Mouse (Mus musculus) heart, postnatal 4 days (tissue): ENCODE measurements around the gene Col28a1. TPM values are rescaled to one million over a fixed set of nuclear protein-coding genes. Genes with fewer than 3 reads are reported as not detected.

Experiments
- DNase-seq: peaks from one replicate; pipeline ENCODE4 v3.0.0; 2021
- total RNA-seq, 2 experiments: library from RNA; stranded (reverse); gene quantifications; 2 replicates each; pipeline ENCODE4 v1.2.3; 2021

Gene Col28a1
- total RNA-seq = under 1 TPM; 0.59 to 0.76 TPM

DNA sequence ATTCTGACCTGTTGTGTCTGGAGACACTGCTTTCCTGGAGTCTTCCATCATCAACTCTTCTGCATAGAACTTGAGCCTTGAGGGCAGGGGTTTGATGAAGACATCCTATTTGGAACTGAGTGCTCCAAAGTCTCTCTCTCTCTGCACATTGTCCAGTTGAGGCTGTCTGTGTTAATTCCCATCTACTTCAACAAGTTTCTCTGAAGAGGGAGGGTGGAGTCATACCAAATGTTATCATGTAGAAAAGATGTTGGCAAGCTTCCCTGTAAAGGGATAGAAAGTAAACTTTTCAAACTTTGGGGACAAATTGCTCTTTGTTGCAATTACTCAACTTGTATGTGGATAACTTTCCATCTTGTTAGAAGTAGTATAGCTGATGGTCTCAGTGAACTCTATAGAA lies at the start of gene Col28a1:
Gene Col28a1 (minus strand): TSS at position 101 of the 400 bp plus-strand sequence.
- no peak for DNase-seq

DNA sequence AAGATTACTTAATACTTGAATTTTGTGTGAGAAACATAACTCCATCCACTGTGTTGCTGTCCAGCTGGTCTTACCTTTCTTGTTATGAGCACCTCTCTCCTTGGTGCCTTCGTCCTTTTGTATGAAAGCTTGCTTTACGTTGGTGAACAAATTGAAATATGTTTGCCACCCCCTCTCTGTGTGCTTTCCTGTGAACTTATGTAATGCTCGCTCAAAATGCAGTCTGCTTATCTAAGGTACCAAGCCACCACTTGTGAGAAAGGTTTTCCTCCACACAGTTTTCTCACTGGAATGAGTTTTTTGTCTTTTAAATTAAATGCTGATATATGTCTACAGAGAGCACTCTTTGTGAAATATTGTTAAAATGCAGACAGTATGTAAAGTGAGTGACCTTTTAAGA lies 36.2 kb upstream of the Col28a1 start:
- DNase-seq = no peak

DNA sequence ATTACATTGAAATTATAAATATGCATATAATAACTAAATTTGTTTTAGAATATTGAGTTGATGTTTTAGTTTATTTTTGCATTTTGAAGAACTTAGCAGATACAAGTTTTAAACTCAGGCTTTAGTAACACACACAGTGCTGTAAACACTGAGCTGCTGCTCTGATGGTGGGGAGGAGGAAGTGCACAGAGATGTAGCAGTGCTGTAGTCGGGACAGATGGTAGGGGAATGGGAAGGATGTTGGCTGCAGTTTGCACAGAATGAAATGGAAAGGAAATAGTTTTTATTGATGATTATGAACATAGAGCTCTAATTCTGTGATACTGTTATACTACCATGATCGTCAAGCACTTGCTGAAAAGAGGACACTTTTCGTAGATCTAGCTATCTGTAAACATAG lies 34.6 kb upstream of the Col28a1 start:
- no peak for DNase-seq

DNA sequence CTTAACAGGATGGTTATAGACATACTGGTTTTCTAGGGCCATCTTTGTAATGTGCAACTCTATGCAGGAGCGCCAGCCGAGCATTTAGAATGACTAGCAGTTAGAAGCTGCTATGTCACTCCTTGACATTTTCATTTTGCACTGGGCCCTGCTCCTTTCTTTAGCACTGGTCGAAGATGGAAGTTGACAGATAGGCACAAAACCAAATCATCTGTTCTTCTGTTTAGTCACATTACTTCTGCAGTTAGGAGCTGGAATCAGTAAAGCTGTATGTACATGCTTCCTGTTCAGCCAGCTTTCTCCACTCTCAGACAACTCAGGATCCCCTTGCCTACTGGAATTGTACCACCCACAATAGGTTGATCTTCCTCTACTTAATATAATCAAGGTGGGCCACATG lies 18.2 kb upstream of the Col28a1 start:
- DNase-seq = no peak

DNA sequence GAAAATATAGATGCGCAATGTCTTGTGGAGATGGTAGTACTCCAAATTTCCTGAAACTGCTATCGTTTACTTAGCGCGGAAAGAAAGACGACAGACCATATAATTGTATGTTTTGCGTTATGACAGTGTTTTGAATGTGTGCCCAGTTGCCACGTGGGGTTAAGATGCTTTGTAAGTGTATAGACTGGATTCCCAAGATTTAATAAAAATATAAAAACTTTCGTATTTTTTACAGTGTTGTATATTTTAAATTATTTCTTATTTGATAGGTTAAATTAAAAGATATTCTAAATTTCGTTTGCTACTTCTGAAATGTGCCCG lies 17.4 kb upstream of the Col28a1 start:
- peak; percentile 18 for DNase-seq

DNA sequence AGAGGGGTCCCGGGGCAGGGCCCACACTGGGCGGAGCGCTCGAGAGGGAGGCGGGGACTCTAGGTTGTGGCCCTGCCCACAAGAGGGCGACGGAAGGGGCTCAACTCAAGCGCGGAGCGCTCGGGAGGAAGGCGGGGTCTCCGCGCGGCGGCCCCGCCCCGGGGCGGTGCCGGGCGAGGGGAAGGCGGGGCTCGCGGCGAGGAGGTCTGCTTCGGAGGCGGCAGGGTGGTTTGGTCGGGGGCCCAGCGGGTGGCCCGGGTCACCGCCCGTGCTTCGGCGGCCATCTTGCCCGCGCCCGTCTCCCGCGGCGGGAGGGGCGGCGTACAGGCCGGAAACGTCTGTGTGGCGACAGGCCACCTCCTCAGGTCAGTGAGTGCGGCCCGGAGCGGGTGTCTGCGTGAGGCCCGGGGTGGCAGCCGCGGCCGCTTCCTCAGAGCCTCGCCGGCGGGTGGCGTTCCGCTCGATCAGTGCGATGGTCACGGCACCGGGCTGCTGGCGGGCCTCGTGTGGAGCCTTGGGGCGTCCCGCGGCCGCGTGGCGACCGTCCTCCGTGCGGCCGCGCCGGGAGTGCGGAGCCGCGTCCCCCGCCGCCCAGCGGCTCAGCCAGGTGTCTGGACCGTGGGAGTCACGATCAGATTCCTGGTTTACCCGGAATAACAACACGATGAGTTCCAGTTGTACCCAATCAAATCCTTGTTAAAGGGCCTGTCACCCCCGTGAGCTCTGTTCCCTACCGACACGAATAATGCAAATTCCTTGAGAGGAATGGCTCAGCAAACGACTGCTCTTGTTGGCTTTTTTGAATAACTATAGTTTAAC lies 16.8 kb upstream of the Col28a1 start, which contains the start of gene Mios:
Gene Mios (plus strand): TSS at position 176 of the 819 bp plus-strand sequence.
- DNase-seq = peak; percentile 92

DNA sequence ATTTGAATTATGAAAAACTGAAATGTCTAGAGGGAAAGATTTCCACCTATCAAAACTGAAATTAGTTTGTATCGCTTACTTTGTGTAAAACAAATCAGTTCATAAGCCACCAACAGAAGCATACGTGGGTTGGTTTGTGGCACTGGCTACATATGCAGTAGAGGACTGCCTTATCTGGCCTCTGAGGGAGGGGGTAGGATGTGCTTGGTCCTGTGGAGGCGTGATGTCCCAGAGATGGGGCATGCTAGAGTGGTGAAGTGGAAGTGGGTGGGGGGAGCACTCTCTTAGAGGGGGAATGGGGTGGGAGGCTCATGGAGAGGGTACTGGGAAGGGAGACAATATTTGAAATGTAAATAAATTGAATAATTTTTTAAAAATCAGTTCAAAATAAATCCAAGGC lies 2.5 kb downstream of the Col28a1 start:
- no peak for DNase-seq

DNA sequence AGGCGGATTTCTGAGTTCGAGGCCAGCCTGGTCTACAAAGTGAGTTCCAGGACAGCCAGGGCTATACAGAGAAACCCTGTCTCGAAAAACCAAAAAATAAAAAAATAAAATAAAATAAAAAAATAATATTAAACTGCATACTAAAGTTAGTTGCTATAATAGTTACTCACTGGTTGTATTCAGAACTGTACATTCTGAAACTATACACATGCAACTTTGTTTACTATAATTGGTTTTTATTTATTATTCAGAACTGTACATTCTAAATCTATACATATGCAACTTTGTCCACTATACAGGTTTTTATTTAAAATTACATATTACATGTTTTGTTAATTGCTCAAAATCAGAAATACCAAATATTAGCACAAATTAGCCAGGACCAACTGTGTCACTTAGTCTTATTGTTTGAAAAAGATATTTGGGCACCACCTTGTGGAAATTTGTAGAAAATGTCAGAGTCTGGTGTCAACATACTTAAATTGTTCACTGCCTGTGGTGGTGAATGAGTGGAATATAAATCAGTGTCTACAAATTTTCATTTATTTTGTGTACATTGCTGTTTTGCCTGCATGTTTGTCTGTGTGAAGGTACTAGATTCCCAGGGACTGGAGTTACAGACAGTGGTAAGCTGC lies 3.7 kb downstream of the Col28a1 start:
- no peak for DNase-seq

DNA sequence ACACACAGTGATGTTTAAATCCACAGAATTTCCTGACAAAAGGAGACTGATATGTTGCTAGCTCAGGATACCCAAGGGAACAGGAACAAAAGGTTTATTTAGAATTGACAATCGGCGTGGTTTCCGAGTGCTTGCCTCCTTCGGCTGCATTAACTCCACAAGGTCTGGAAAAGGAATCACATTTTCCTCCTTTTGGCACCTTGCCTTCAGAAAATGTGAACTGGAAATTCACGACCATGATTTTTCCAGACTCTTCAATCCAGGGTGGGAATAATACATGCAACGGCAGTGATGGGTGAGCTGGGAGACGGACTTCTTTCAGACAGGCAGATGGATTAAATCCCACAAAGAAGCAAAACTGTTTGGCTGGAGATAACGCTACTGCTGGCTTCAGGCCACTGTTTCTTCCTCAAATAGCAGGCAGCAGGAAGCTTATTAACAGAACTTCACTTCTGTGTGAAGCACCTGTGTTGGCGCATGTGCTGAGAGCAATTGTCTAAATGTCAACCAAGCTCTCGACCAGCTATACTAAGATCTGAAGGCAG lies 13.9 kb downstream of the Col28a1 start:
- peak; percentile 14 for DNase-seq

DNA sequence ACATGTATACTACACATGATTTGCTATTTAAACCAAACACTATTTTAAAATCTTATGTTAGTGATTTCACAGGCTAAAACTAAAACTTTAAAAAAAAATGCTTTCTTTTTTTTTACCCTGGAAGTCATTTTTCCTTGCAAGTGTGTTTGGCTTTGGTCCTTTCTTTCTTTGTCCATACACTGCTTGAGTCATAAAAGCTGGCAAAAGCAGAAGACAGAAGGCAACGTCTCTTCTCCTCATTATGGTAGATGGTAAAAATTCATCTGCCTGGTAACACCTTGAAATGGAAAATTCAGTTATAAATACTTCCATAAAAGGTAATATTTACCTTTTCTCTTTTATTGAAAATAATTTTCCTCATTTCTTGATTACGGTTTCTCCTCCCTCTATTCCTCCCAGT lies 16.3 kb downstream of the Col28a1 start:
- no peak for DNase-seq

DNA sequence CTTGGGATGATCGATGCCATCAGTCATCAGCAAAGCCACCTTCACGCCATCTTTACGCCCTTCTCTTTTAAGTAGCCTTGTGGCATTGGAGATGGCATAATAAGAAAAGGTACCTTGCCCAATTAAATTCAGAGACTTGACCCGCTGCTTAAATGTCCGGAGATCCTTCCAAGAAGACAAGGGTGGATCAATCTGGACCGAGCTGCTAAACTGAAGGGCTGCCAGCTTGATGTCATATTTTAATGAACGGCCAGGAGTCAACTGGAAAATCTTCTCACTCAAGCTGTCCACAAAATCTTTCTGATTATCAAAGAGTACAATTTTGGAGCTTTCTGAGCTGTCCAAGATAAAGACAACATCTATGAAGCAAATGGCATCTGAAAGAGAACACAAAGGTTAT lies 17.1 kb downstream of the Col28a1 start:
- DNase-seq = no peak

DNA sequence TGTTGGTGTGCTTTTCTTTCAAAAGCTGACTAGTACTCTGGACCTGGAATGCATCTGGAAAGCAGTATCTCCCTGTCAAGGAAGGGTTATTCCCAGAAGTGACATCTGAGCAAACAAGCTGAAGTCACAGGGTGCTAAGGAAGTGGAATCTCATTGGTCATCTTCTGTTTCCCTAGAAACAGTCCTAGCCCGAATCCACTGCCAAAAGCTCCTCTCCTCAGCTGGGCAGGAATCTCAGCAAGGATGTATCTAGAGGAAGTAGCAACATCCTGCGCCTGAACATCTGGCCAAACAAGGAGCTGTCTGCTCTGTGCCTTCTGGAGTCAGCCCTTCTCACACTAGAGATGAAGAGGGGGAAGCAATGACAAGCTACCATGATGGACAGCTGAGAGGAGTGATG lies 18.4 kb downstream of the Col28a1 start:
- DNase-seq = peak; percentile 23

DNA sequence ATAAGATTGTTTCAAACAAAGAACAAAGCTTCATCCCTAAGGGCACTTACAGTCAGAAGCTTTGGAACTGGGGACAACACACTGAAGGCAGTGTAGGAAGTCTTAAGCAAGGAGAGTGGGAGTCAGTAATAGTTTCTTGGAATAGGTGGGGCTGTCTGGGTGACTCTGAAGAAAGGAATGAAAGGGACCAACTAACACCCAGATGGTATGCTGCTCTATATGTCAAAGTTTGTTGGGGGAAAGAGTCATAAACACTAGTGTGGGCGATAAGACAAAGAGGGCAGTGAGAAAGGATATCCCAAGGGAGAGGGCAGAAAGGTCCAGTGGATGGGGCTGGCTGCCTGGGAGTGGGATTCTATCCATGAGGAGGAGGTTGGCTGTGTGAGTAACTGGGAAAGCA lies 20.3 kb downstream of the Col28a1 start:
- DNase-seq = no peak

DNA sequence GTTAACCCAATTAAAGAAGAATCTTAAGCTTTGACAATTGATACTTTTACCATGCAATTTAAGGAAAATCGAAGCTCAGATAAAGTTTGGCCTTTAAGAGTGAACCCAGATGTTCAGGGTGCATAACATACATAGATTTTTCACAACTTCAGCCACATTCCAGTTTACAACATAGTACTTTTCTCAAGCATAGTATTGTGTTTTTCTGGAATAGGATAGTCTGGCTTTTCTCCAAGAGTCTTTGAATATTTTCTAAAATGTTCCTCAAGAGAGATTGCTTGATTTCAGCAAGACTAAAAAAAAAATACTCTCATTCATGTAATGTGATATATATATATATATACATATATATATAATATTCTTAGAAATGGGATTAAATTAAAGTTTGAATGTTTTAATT lies 27.7 kb downstream of the Col28a1 start:
- DNase-seq = no peak

DNA sequence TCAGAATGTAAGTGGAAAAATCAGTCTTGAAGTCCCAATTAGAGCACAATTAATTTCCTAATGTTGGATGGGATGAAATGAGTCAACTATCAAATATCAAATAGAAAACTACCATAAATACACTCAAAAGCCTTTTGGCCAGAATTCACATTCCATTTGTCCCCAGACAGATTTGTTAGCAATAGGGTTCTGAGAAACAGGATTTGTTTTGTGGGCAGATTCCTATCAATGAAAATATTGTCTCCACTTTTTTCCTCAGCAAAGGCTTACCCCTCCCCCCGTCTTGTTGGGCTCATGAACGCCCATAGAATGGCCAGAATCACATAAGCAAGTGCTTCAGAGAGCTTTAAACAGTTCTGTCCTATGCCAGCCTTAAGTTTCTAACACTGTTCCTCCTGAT lies 32.4 kb downstream of the Col28a1 start:
- no peak for DNase-seq

DNA sequence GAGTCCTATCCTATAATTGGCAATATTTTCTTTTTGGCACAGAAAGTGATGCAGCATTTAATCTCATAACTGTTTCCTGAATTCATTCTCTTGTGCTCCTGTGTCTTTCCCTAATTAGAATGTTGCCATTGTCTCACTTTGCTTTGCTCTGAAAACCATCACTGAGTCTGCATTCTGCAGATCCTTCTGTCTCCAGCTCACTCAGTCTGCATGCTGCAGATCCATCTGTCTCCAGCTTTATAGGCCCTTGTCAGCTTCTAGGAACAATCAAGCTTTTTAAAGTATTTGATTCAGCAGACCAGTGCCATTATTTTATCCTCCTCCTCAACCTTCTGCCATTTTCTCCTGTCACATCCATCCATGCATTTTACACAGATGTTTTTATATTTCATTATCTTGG lies 35.3 kb downstream of the Col28a1 start:
- DNase-seq = no peak

DNA sequence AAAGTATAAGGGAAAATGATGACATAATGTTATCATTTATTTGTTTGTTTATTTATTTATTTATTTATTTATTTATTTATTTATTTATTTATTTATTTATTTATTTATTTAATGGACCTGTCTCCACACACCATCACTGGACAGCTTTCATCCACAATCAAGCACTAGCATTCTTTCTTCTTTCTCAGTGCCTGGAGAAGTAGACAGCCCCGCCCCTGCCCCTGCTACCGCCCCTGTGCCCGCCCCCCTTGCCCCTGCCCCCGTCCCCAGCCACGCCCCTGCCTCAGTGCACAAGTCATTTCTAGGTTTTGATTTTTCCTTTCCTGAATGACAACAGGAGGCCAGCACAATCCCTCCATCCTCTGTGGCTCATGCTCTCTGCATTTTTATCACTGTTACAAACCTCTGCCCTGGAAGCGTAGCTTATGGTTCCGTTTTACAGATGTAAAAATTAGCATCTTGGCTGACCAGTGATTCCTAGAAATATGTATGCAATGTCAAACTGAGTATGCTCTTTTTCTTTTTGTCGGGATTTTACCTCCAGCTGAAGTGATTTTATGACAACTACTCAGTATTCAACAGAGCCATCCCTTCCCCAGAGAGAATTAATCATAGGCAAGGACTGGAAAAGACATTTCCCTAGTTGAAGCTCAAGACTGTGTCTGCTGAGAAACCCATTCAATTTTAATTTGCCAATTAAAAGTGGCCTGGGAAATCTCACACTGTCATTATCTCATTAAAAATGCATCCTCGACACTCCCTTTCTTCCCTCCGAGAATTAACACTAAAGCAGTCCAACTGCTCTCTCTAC lies 39.7 kb downstream of the Col28a1 start:
- no peak for DNase-seq

DNA sequence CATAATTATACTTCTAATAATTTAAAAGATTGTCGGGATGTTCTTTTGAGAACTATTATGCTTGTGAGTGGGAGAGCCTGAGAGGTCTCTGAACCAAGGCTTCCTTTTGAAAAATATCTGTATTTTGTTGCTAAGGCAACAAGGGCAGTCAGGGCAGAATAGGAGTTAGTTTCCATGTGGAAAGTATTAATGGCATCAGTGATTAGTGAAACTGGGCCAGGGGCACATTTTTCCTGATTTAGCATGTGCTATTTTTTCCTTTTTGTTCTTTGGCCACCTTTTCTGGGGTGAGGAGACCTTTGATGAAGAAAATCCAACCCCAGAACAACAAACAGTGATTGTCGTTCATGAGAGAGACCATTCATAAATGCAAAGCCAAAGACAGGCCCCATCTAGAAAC lies 43.5 kb downstream of the Col28a1 start:
- DNase-seq = no peak

DNA sequence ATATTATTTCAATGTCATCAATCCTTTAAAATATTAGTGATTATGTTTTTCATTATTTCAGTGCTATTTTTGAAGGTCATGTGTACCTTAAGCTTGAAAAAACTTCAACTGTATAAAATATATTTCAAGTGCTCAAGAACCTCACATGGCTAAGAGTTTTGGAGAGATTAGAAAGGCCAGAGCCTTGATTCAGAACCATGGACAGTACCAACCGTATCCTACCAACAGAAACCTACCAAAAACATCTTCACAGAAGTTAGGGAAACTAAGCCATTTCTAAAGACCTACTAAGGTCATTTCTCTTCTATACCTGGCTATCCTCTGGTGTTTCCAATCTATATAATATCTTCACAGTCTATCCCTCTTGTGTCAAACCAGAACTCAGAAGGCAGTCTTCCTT lies 50.5 kb downstream of the Col28a1 start:
- peak; percentile 27 for DNase-seq

DNA sequence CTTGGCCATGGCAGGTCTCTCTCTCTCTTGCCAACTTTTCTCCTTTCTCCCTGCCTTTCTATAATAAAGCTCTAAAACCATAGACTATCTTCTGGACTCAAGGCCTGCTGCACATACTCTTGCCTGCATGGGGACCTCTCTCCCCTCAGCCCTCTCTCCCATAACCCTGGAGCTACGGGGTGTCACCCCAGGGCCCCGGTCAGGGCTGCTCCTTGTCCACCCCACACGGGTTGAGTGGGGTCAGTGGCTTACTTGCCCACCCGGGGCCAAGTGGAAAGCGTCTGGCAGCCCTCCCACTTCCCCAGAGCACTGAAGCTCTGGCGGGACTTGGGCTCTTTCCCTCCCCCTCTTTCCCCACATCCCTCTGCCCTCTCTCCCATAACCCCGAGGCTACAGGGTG lies 62.3 kb downstream of the Col28a1 start:
- DNase-seq = no peak

DNA sequence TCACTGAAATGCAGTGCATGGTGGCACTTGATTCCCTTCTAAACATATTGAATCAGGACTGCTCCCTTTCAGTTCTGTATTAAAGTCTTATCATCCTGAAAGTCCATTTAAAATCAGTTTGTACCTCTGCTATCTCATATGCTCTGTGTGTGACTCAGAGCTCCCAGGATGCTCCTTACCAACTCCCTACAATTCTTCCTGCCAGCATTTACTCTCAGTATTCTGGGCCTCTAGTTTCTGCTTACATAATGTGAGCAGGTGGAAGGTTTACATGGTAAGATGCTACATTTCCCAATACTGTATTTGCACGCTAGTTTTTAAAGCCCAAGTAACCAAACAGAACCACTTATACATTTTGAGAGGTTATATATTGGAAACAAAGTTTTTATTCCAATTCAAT lies 64.3 kb downstream of the Col28a1 start:
- no peak for DNase-seq

DNA sequence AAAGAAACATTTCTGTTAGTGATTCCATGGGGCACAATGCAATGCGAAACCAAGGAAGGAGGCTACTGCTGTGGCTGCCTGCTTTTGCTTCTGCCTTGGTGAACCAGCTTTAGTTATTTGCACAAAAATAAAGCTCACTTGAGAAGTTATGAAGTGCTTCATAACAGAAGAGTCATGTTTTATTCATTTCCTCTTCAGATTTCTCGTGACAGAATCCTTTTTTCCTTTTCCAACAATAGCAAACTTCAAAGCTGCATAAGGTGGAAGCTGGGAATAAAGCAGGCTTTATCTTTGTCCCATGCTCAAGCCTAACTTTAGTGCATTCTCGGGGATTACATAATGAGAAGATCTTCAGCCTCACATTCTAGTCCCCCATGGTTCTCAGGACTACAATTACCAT lies 65.9 kb downstream of the Col28a1 start:
- DNase-seq = no peak

DNA sequence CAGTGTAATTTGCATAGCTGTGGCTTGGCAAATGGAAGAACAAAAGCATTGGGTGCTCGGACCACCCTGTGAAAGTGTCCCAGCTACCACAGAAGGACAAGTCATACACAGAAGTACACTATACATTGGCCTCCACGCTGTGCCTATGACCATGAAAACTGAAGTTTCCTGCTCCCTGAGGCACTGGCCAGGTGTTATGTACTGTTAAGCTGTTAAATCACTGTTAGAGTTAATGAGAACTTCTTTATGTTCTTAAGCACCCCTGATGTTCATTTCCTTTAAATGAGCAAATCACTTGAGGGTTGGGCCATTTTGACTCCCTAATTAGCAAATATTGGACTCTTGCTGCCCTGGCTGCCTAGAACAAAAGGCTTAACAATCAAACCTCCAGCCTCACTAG lies 73.3 kb downstream of the Col28a1 start:
- no peak for DNase-seq
